Mouse (Mus musculus) E14TG2a.4 (cell line): ENCODE results near the gene Micu1.
"Not testable (repeated sequence)": the region's sequence is repeated elsewhere in the genome, so short reads cannot be mapped to it uniquely, and the experiment has no call there.

ENCODE experiments used
- H3K27me3 ChIP-seq: 2 replicates; pipeline ENCODE4 v1.6.1; 2014; ENCODE audit warnings: low read length, control low read depth; ENCODE audit not compliant: insufficient read depth
- H3K36me3 ChIP-seq: 2 replicates; pipeline ENCODE4 v1.6.1; 2014; ENCODE audit warnings: low read length, control low read depth; ENCODE audit not compliant: insufficient read depth
- H3K4me1 ChIP-seq: replicated peaks from 2 replicates; pipeline ENCODE4 v1.6.1; 2014; ENCODE audit warnings: low read depth, low read length, control low read depth
- H3K4me3 ChIP-seq: replicated peaks from 2 replicates; pipeline ENCODE4 v1.5.1; 2014; ENCODE audit warnings: mild to moderate bottlenecking, low read length
- H3K9me3 ChIP-seq: 2 replicates; pipeline ENCODE4 v1.6.1; 2014; ENCODE audit warnings: low read length, control low read depth
- CTCF ChIP-seq: conservative IDR thresholded peaks from 2 replicates; pipeline ENCODE4 v1.5.1; 2014; ENCODE audit warnings: low read length
- NANOG ChIP-seq: IDR thresholded peaks from 2 replicates; pipeline ENCODE4 v1.6.1; 2014; ENCODE audit warnings: borderline replicate concordance, low read length, mixed read lengths
- POU5F1 ChIP-seq: IDR thresholded peaks from 2 replicates; pipeline ENCODE4 v1.6.1; 2014; ENCODE audit warnings: low read length, borderline replicate concordance

The Micu1 gene

GRCm38 (mm10) chr10:59864884-59865726, 162.8 kb downstream of the Micu1 start:
- H3K4me1 ChIP-seq: peaks cover 83% of the 10 kb centered on the region
- no peaks in the 10 kb centered on the region for H3K9me3 ChIP-seq
- TF ChIP-seq NANOG (no peak), CTCF (peak; percentile 94)
- 0 out of 2 replicates have a peak, but pooled peaks cover 4% of the 10 kb centered on the region for H3K27me3 ChIP-seq
- H3K4me3 ChIP-seq: peak overlapping the region; percentile 57; the same call in 1 of the 2 replicates
- no peaks in the 10 kb centered on the region for H3K36me3 ChIP-seq

GRCm38 (mm10) chr10:59868266-59868665, 166.0 kb downstream of the Micu1 start:
- no peak for TF ChIP-seq POU5F1
- no peak for TF ChIP-seq CTCF
- no peak for TF ChIP-seq NANOG
- Histone ChIP-seq H3K4me3 (peak overlapping the region; percentile 61), H3K27me3 (0 out of 2 replicates have a peak, but pooled peaks cover 6% of the 10 kb centered on the region), H3K36me3 (no peaks in the 10 kb centered on the region), H3K4me1 (peaks cover 64% of the 10 kb centered on the region), H3K9me3 (no peaks in the 10 kb centered on the region)

- H3K4me3 ChIP-seq: peak overlapping the region; percentile 61; the same call in 1 of the 2 replicates
- 0 out of 2 replicates have a peak, but pooled peaks cover 4% of the 10 kb centered on the region for H3K27me3 ChIP-seq
- peaks cover 62% of the 10 kb centered on the region for H3K4me1 ChIP-seq
- TF ChIP-seq NANOG (no peak), CTCF (no peak), POU5F1 (no peak)
- no peaks in the 10 kb centered on the region for H3K9me3 ChIP-seq
- H3K36me3 ChIP-seq: no peaks in the 10 kb centered on the region
These were observed 167.8 kb downstream of the Micu1 start for GRCm38 (mm10) chr10:59870038-59870437.

- H3K4me3 ChIP-seq, H3K9me3 ChIP-seq, H3K36me3 ChIP-seq, H3K27me3 ChIP-seq: not testable (repeated sequence)
- peaks cover 44% of the 10 kb centered on the region for H3K4me1 ChIP-seq
These were observed 170.4 kb downstream of the Micu1 start for GRCm38 (mm10) chr10:59872651-59873050.

- H3K36me3 ChIP-seq: no peaks in the 10 kb centered on the region
- no peaks in the 10 kb centered on the region for H3K9me3 ChIP-seq
- TF ChIP-seq NANOG (no peak), POU5F1 (no peak), CTCF (no peak)
- H3K27me3 ChIP-seq: 0 out of 2 replicates have a peak, but pooled peaks cover 4% of the 10 kb centered on the region
- no peak overlapping the region for H3K4me3 ChIP-seq
- peaks cover 43% of the 10 kb centered on the region for H3K4me1 ChIP-seq
These were observed 170.9 kb downstream of the Micu1 start for GRCm38 (mm10) chr10:59873206-59873605.

GRCm38 (mm10) chr10:59873613-59874012, 171.3 kb downstream of the Micu1 start:
- Histone ChIP-seq H3K36me3 (no peaks in the 10 kb centered on the region), H3K27me3 (peaks cover 5% of the 10 kb centered on the region; the same call in 1 of the 2 replicates), H3K4me3 (0 out of 2 replicates have a peak overlapping the region, but pooled peaks have one; percentile 5), H3K9me3 (no peaks in the 10 kb centered on the region), H3K4me1 (peaks cover 40% of the 10 kb centered on the region)
- TF ChIP-seq CTCF (no peak), NANOG (no peak), POU5F1 (no peak)

- no peak overlapping the region for H3K4me3 ChIP-seq
- H3K9me3 ChIP-seq: no peaks in the 10 kb centered on the region
- TF ChIP-seq NANOG (no peak), CTCF (no peak), POU5F1 (no peak)
- no peaks in the 10 kb centered on the region for H3K36me3 ChIP-seq
- peaks cover 32% of the 10 kb centered on the region for H3K4me1 ChIP-seq
- peaks cover 4% of the 10 kb centered on the region; the same call in 1 of the 2 replicates for H3K27me3 ChIP-seq
These were observed 173.1 kb downstream of the Micu1 start for GRCm38 (mm10) chr10:59875396-59875795.

- not testable (repeated sequence) for H3K36me3 ChIP-seq, H3K4me3 ChIP-seq, H3K9me3 ChIP-seq, H3K27me3 ChIP-seq
- peaks cover 41% of the 10 kb centered on the region for H3K4me1 ChIP-seq
These were observed 174.4 kb downstream of the Micu1 start for GRCm38 (mm10) chr10:59876698-59877097.
